ENCODE assay signal across 11 mouse cellular contexts in genomic region chr1:77521640-77522539, GRCm38 (mm10). TPM values are rescaled to one million over a fixed set of nuclear protein-coding genes. Genes with fewer than 3 reads are reported as not detected.
DNase-seq lines count a peak whose midpoint lies in the region; ATAC-seq and TF ChIP-seq lines count a peak whose summit lies in the region.
"Had no signal": no experiment of that assay in that cellular context is flagged by ENCODE, and none has a peak within 500 bp of the region (broad histone marks: within the 10 kb centered on the region; RNA-seq: fewer than 3 reads in every experiment).

No protein-coding gene starts in this region.

- peaks cover 9% of the 10 kb centered on the region; the same call in 1 of the 2 replicates for H3K4me1 ChIP-seq in heart, embryonic 13.5 days
- no peaks in the 10 kb centered on the region for H3K4me1 ChIP-seq in cortical plate, adult 2 months (ENCODE audit: control insufficient read depth, insufficient read depth, low read length)
- H3K4me1 ChIP-seq in forebrain, embryonic 15.5 days, result peaks cover 29% of the 10 kb centered on the region
- H3K4me1 ChIP-seq in midbrain, embryonic 11.5 days (ENCODE audit: control insufficient read depth, insufficient read depth, low read length), result peaks cover 14% of the 10 kb centered on the region

- no peaks in the 10 kb centered on the region for H3K36me3 ChIP-seq in heart, embryonic 13.5 days
- H3K36me3 ChIP-seq in forebrain, embryonic 15.5 days, result no peaks in the 10 kb centered on the region
- no peaks in the 10 kb centered on the region for H3K36me3 ChIP-seq in midbrain, embryonic 11.5 days (ENCODE audit: control insufficient read depth, insufficient read depth, low read length)

- no peak for TF ChIP-seq CTCF in cortical plate, adult 2 months (IDR thresholded peaks at IDR 0.05; ENCODE audit: extremely low read depth, insufficient read depth, low read length)

- H3K27me3 ChIP-seq in heart, embryonic 13.5 days (replicated peaks), result peaks cover 11% of the 10 kb centered on the region
- H3K27me3 ChIP-seq in forebrain, embryonic 15.5 days, result no peaks in the 10 kb centered on the region
- H3K27me3 ChIP-seq in midbrain, embryonic 11.5 days (ENCODE audit: control insufficient read depth, insufficient read depth, low read length), result peaks cover 2% of the 10 kb centered on the region; the same call in 1 of the 2 replicates

- H3K9ac ChIP-seq in heart, embryonic 13.5 days, result peak overlapping the region; percentile 44; the same call in 1 of the 2 replicates
- H3K9ac ChIP-seq in forebrain, embryonic 15.5 days (replicated peaks), result peak overlapping the region; percentile 31
- H3K9ac ChIP-seq in midbrain, embryonic 11.5 days (ENCODE audit: low read length), result no peak overlapping the region
- H3K9ac ChIP-seq: liver, embryonic 14.5 days had no signal

- WGBS in heart, embryonic 13.5 days, result 31% methylated on average over 16 of the region's 17 CpGs
- 8% methylated on average over 16 of the region's 17 CpGs for WGBS in forebrain, embryonic 15.5 days
- WGBS in midbrain, embryonic 11.5 days, result 14% methylated on average over 17 of the region's 17 CpGs

- ATAC-seq in heart, embryonic 13.5 days (ENCODE audit: extremely low read depth, insufficient number of reproducible peaks, low FRiP score, low TSS enrichment), result no peak
- ATAC-seq in forebrain, embryonic 15.5 days (replicated peaks), result peak; percentile 41; the same call in 1 of the 2 replicates
- peak; percentile 86 for ATAC-seq in midbrain, embryonic 11.5 days (ENCODE audit: low FRiP score)
- no peak for ATAC-seq in activated CD4-positive, CD25-positive, alpha-beta regulatory T cell, adult 4 months

- peak overlapping the region; percentile 42 for H3K4me2 ChIP-seq in heart, embryonic 13.5 days
- H3K4me2 ChIP-seq in forebrain, embryonic 15.5 days (replicated peaks), result peak overlapping the region; percentile 37; the same call in 1 of the 2 replicates
- H3K4me2 ChIP-seq in midbrain, embryonic 11.5 days, result peak overlapping the region; percentile 16

- DNase-seq in heart, postnatal 14 days, result no peak
- peak; percentile 93 for DNase-seq in midbrain, embryonic 11.5 days (ENCODE audit: low spot score, missing footprints)
- DNase-seq in kidney, adult 9 months, result no peak
- no peak for DNase-seq in adrenal gland, adult 2 months
- DNase-seq: heart, adult 2 months; kidney, postnatal 36 days had no signal

- H3K9me3 ChIP-seq in heart, embryonic 13.5 days, result no peaks in the 10 kb centered on the region
- no peaks in the 10 kb centered on the region for H3K9me3 ChIP-seq in forebrain, embryonic 15.5 days
- no peaks in the 10 kb centered on the region for H3K9me3 ChIP-seq in midbrain, embryonic 11.5 days (ENCODE audit: control insufficient read depth, low read length)

- H3K27ac ChIP-seq in heart, embryonic 13.5 days (replicated peaks), result no peak overlapping the region
- H3K27ac ChIP-seq in cortical plate, adult 2 months (ENCODE audit: insufficient read depth, low read length), result peak overlapping the region; percentile 69
- peak overlapping the region; percentile 14; the same call in 1 of the 2 replicates for H3K27ac ChIP-seq in forebrain, embryonic 15.5 days (replicated peaks)
- no peak overlapping the region for H3K27ac ChIP-seq in midbrain, embryonic 11.5 days (ENCODE audit: low read depth, low read length)
- H3K27ac ChIP-seq: heart, adult 2 months; liver, embryonic 14.5 days had no signal

- intact Hi-C loops in heart, postnatal 14 days (cut with DNase I), result no loop called here

- no peak overlapping the region for H3K4me3 ChIP-seq in heart, embryonic 13.5 days
- H3K4me3 ChIP-seq in cortical plate, adult 2 months (ENCODE audit: insufficient read depth, low read length), result 0 out of 2 replicates have a peak overlapping the region, but pooled peaks have one; percentile 22
- no peak overlapping the region for H3K4me3 ChIP-seq in forebrain, embryonic 15.5 days
- no peak overlapping the region for H3K4me3 ChIP-seq in midbrain, embryonic 11.5 days (ENCODE audit: low read depth, low read length)
- H3K4me3 ChIP-seq: heart, adult 2 months had no signal

- no peak for TF ChIP-seq POLR2A in cortical plate, adult 2 months (IDR thresholded peaks at IDR 0.05; ENCODE audit: extremely low read depth, insufficient read depth, low read length)

RNA-seq across cellular contexts. Expression of gene Epha4, which starts 7.0 kb away (rescaled TPM):
- polyA plus RNA-seq in heart, embryonic 13.5 days (2015; fragmentation: Nextera tagmentation; extraction: Ambion mirVana), result 6.0 and 6.1 TPM in 2 replicates
- total RNA-seq in heart, postnatal 14 days (2021), result 10 to 100 TPM; 15.2 to 18.1 TPM
- polyA plus RNA-seq in cortical plate, adult 2 months (2012; rRNA removed), result 74.5 and 85.1 TPM in 2 replicates
- polyA plus RNA-seq in forebrain, embryonic 15.5 days (2015; fragmentation: Nextera tagmentation; extraction: Ambion mirVana), result 93.3 and 95.7 TPM in 2 replicates
- polyA plus RNA-seq in midbrain, embryonic 11.5 days (2014; fragmentation: Nextera tagmentation; extraction: Ambion mirVana), result 19.4 and 24.4 TPM in 2 replicates
- polyA plus RNA-seq in activated CD4-positive, CD25-positive, alpha-beta regulatory T cell, adult 4 months (2017; shearing (Covaris generic)), result under 1 TPM in 1 of 2 experiments, not detected in 1; 0.12 TPM
- total RNA-seq in adrenal gland, adult 2 months (2021), result 1 to 10 TPM; 2.1 to 2.8 TPM
- polyA plus RNA-seq in adrenal gland, adult 2 months (2012; rRNA removed), result 0.74 and 1.3 TPM in 2 replicates

Comparison
In these comparisons a context has a peak if more than half of its experiments do, and no peak if none do; other contexts are left out.
1. ATAC-seq: peak in forebrain, embryonic 15.5 days (single experiment) and midbrain, embryonic 11.5 days (single experiment); none in heart, embryonic 13.5 days (single experiment) and activated CD4-positive, CD25-positive, alpha-beta regulatory T cell, adult 4 months (single experiment).
2. H3K27ac ChIP-seq: peak in cortical plate, adult 2 months (single experiment) and forebrain, embryonic 15.5 days (single experiment); none in heart, embryonic 13.5 days (single experiment) and midbrain, embryonic 11.5 days (single experiment).
3. Peak in every context shown above with its lines, with median percentiles within 50 percentile points of each other: H3K4me2 ChIP-seq.